ENCODE assay signal across 13 mouse cellular contexts in the genomic region with DNA sequence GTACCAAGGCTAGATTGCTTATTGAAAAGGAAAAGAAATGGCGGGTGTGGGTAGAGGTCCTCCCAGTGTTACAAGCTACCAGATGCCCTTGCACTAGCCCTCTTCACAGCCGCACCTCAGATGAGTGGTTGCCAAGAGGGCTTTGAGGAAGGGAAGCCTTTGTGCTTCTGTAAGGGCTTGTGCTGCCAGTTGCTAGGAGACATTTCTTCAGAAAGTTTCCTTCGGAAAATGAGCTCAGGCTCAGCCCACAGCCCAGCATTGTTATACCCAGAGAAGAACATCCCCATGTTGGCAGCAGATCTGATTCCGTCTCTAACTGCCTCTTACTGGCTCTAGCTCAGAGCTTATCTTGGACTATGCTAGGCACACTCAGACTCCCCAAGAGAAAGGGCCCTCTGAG. TPM values are rescaled to one million over a fixed set of nuclear protein-coding genes. Genes with fewer than 3 reads are reported as not detected.
DNase-seq lines count a peak whose midpoint lies in the region; ATAC-seq and TF ChIP-seq lines count a peak whose summit lies in the region.
"Had no signal": no experiment of that assay in that cellular context is flagged by ENCODE, and none has a peak within 500 bp of the region (broad histone marks: within the 10 kb centered on the region; RNA-seq: fewer than 3 reads in every experiment).

No protein-coding gene starts in this region.

- no peaks in the 10 kb centered on the region for H3K36me3 ChIP-seq in neural tube, embryonic 11.5 days (ENCODE audit: control insufficient read depth, insufficient read depth, low read length)
- no peaks in the 10 kb centered on the region for H3K36me3 ChIP-seq in forebrain, embryonic 16.5 days (ENCODE audit: control insufficient read depth, insufficient read depth)
- no peaks in the 10 kb centered on the region for H3K36me3 ChIP-seq in lung, postnatal 0 days (ENCODE audit: insufficient read depth, low read length)
- no peaks in the 10 kb centered on the region for H3K36me3 ChIP-seq in neural tube, embryonic 14.5 days (ENCODE audit: control insufficient read depth, insufficient read depth, low read length)

- no peak for TF ChIP-seq CTCF in lung, postnatal 0 days (IDR thresholded peaks at IDR 0.05)

- H3K9me3 ChIP-seq in neural tube, embryonic 11.5 days (ENCODE audit: control insufficient read depth, low read length) = no peaks in the 10 kb centered on the region
- H3K9me3 ChIP-seq in forebrain, embryonic 16.5 days (ENCODE audit: control insufficient read depth, low read length) = no peaks in the 10 kb centered on the region
- H3K9me3 ChIP-seq in lung, postnatal 0 days (ENCODE audit: low read length) = no peaks in the 10 kb centered on the region
- H3K9me3 ChIP-seq in neural tube, embryonic 14.5 days (ENCODE audit: control insufficient read depth, low read length) = no peaks in the 10 kb centered on the region

- WGBS in neural tube, embryonic 11.5 days = 67% methylated on average over 4 of the region's 4 CpGs
- 8% methylated on average over 4 of the region's 4 CpGs for WGBS in forebrain, embryonic 16.5 days
- WGBS in lung, postnatal 0 days = 41% methylated on average over 4 of the region's 4 CpGs
- 33% methylated on average over 4 of the region's 4 CpGs for WGBS in neural tube, embryonic 14.5 days

- TF ChIP-seq EP300 in lung, postnatal 0 days (IDR thresholded peaks at IDR 0.05) = no peak

- ATAC-seq in neural tube, embryonic 11.5 days (ENCODE audit: insufficient read depth, low FRiP score, low TSS enrichment) = peak; percentile 22; the same call in 1 of the 2 replicates
- ATAC-seq in forebrain, embryonic 16.5 days = peak; percentile 72
- ATAC-seq in lung, postnatal 0 days = peak; percentile 81
- ATAC-seq in neural tube, embryonic 14.5 days (ENCODE audit: low read depth) = peak; percentile 69

- H3K4me3 ChIP-seq in neural tube, embryonic 11.5 days (ENCODE audit: low read depth, low read length) = no peak overlapping the region
- H3K4me3 ChIP-seq in forebrain, embryonic 16.5 days (replicated peaks; ENCODE audit: low read length) = no peak overlapping the region
- H3K4me3 ChIP-seq in lung, postnatal 0 days (ENCODE audit: low read depth, low read length) = no peak overlapping the region
- H3K4me3 ChIP-seq in neural tube, embryonic 14.5 days (ENCODE audit: low read depth, low read length) = no peak overlapping the region

- no peak for DNase-seq in neural tube, embryonic 11.5 days (ENCODE audit: low spot score)
- no peak for DNase-seq in neural tube, embryonic 10.5 days (ENCODE audit: extremely low spot score, low spot score)
- DNase-seq in lung, postnatal 0 days (ENCODE audit: low spot score) = peak; percentile 79
- no peak for DNase-seq in adrenal gland, postnatal 36 days
- DNase-seq in layer of hippocampus, postnatal 14 days (ENCODE audit: low spot score in 2 of 2) = no peak
- DNase-seq: adrenal gland, adult 8-10 months; cerebellum, adult 9-10 months; gastrocnemius, postnatal 25 days; heart, postnatal 36 days had no signal

- no peak overlapping the region for H3K4me2 ChIP-seq in neural tube, embryonic 11.5 days (ENCODE audit: low read depth)
- H3K4me2 ChIP-seq in forebrain, embryonic 16.5 days (ENCODE audit: low read length) = no peak overlapping the region
- H3K4me2 ChIP-seq in lung, postnatal 0 days (replicated peaks; ENCODE audit: low read depth, low read length) = no peak overlapping the region
- no peak overlapping the region for H3K4me2 ChIP-seq in neural tube, embryonic 14.5 days (ENCODE audit: low read depth, low read length)

- no peak overlapping the region for H3K27ac ChIP-seq in neural tube, embryonic 11.5 days (ENCODE audit: low read depth, low read length)
- peak overlapping the region; percentile 14; the same call in 1 of the 2 replicates for H3K27ac ChIP-seq in forebrain, embryonic 16.5 days (ENCODE audit: low read length)
- no peak overlapping the region for H3K27ac ChIP-seq in lung, postnatal 0 days (ENCODE audit: low read length)
- no peak overlapping the region for H3K27ac ChIP-seq in neural tube, embryonic 14.5 days (ENCODE audit: low read depth, low read length)
- H3K27ac ChIP-seq: liver, embryonic 14.5 days had no signal

- H3K27me3 ChIP-seq in neural tube, embryonic 11.5 days (ENCODE audit: control insufficient read depth, insufficient read depth, low read length) = no peaks in the 10 kb centered on the region
- no peaks in the 10 kb centered on the region for H3K27me3 ChIP-seq in forebrain, embryonic 16.5 days (replicated peaks; ENCODE audit: control insufficient read depth, insufficient read depth, low read length)
- H3K27me3 ChIP-seq in lung, postnatal 0 days (replicated peaks; ENCODE audit: insufficient read depth, low read length) = no peaks in the 10 kb centered on the region
- no peaks in the 10 kb centered on the region for H3K27me3 ChIP-seq in neural tube, embryonic 14.5 days (ENCODE audit: control insufficient read depth, insufficient read depth, low read length)

- no peaks in the 10 kb centered on the region; the same call in 1 of the 2 replicates for H3K4me1 ChIP-seq in neural tube, embryonic 11.5 days (ENCODE audit: control insufficient read depth, insufficient read depth, low read length)
- peaks cover 16% of the 10 kb centered on the region for H3K4me1 ChIP-seq in forebrain, embryonic 16.5 days (replicated peaks; ENCODE audit: control insufficient read depth, insufficient read depth, low read length)
- H3K4me1 ChIP-seq in lung, postnatal 0 days (ENCODE audit: insufficient read depth, low read depth, low read length) = no peaks in the 10 kb centered on the region; the same call in 1 of the 2 replicates
- H3K4me1 ChIP-seq in neural tube, embryonic 14.5 days (ENCODE audit: control insufficient read depth, insufficient read depth, low read length) = 0 out of 2 replicates have a peak, but pooled peaks cover 3% of the 10 kb centered on the region

- H3K9ac ChIP-seq in neural tube, embryonic 11.5 days (ENCODE audit: low read length) = no peak overlapping the region
- no peak overlapping the region for H3K9ac ChIP-seq in forebrain, embryonic 16.5 days (replicated peaks; ENCODE audit: low read depth, low read length)
- no peak overlapping the region for H3K9ac ChIP-seq in lung, postnatal 0 days (replicated peaks; ENCODE audit: low read depth)
- H3K9ac ChIP-seq in neural tube, embryonic 14.5 days (replicated peaks; ENCODE audit: low read depth, low read length) = no peak overlapping the region
- H3K9ac ChIP-seq: liver, embryonic 14.5 days had no signal

RNA-seq across cellular contexts. Expression of a gene that starts 11.7 kb away (rescaled TPM):
- polyA plus RNA-seq in neural tube, embryonic 11.5 days (2014; fragmentation: Nextera tagmentation; extraction: Ambion mirVana) = 0.78 and 0.94 TPM in 2 replicates
- 0.54 and 0.73 TPM in 2 replicates for polyA plus RNA-seq in forebrain, embryonic 16.5 days (2015; fragmentation: Nextera tagmentation; extraction: Ambion mirVana)
- 0.21 and 0.56 TPM in 2 replicates for polyA plus RNA-seq in lung, postnatal 0 days (2015; fragmentation: Nextera tagmentation; extraction: Ambion mirVana)
- 0.07 and 0.13 TPM in 2 replicates for polyA plus RNA-seq in neural tube, embryonic 14.5 days (2014; fragmentation: Nextera tagmentation; extraction: Ambion mirVana)
- 1 to 10 TPM; 2.1 to 6.1 TPM for total RNA-seq in adrenal gland, postnatal 36 days (2021)
- 100 to 1,000 TPM; 254 to 282 TPM for total RNA-seq in layer of hippocampus, postnatal 14 days (2021)

RNA-seq across cellular contexts. Expression of a gene that starts 49.0 kb away (rescaled TPM):
- not detected in 2 replicates for polyA plus RNA-seq in neural tube, embryonic 11.5 days (2014; fragmentation: Nextera tagmentation; extraction: Ambion mirVana)
- polyA plus RNA-seq in forebrain, embryonic 16.5 days (2015; fragmentation: Nextera tagmentation; extraction: Ambion mirVana) = not detected in 2 replicates
- 2.6 and 2.7 TPM in 2 replicates for polyA plus RNA-seq in lung, postnatal 0 days (2015; fragmentation: Nextera tagmentation; extraction: Ambion mirVana)
- polyA plus RNA-seq in neural tube, embryonic 14.5 days (2014; fragmentation: Nextera tagmentation; extraction: Ambion mirVana) = not detected in 2 replicates
- not detected for total RNA-seq in adrenal gland, postnatal 36 days (2021)
- not detected for total RNA-seq in layer of hippocampus, postnatal 14 days (2021)
- total RNA-seq: adrenal gland, adult 8-10 months; gastrocnemius, postnatal 25 days; heart, postnatal 36 days; layer of hippocampus, postnatal 25 days had no signal

Comparison
In these comparisons a context has a peak if more than half of its experiments do, and no peak if none do; other contexts are left out.
1. ATAC-seq: peak in every context shown above with its lines; median percentile 81 in lung, postnatal 0 days; 72 in forebrain, embryonic 16.5 days; 69 in neural tube, embryonic 14.5 days; 22 in neural tube, embryonic 11.5 days.